9 mouse cellular contexts compared by ENCODE assay signal in genomic region chr1:91770221-91770624, GRCm38 (mm10). TPM values are rescaled to one million over a fixed set of nuclear protein-coding genes. Genes with fewer than 3 reads are reported as not detected.
DNase-seq lines count a peak whose midpoint lies in the region; ATAC-seq and TF ChIP-seq lines count a peak whose summit lies in the region.
"Had no signal": no experiment of that assay in that cellular context is flagged by ENCODE, and none has a peak within 500 bp of the region (broad histone marks: within the 10 kb centered on the region; RNA-seq: fewer than 3 reads in every experiment).

No protein-coding gene starts in this region.

- no peak for TF ChIP-seq CTCF in E14TG2a.4 (conservative IDR thresholded peaks at IDR 0.05; ENCODE audit: low read length)
- TF ChIP-seq CTCF in lung, embryonic 14.5 days (IDR thresholded peaks at IDR 0.05; ENCODE audit: low read depth): no peak

- intact Hi-C loops in heart, postnatal 36 days (cut with DNase I): no loop called here

- DNase-seq in heart, postnatal 36 days: no peak
- peak; percentile 57 for DNase-seq in lung, embryonic 14.5 days
- no peak for DNase-seq in thymus, postnatal 4 days
- no peak for DNase-seq in T-cell, adult 2 months (ENCODE audit: low spot score)
- DNase-seq: cerebellum, adult 2 months had no signal

- H3K4me3 ChIP-seq in heart, embryonic 14.5 days (ENCODE audit: control insufficient read depth in 1 of 2, insufficient read depth in 1 of 2, low read depth in 1 of 2, low read length in 2 of 2): peak overlapping the region; percentile 2 to 13; a peak in 2 of 4 replicates
- H3K4me3 ChIP-seq in E14TG2a.4 (replicated peaks; ENCODE audit: low read length): peak overlapping the region; percentile 17; the same call in 1 of the 2 replicates
- H3K4me3 ChIP-seq in embryonic facial prominence, embryonic 15.5 days (replicated peaks): no peak overlapping the region
- H3K4me3 ChIP-seq in lung, embryonic 14.5 days (ENCODE audit: low read depth, low read length): no peak overlapping the region

- no peak overlapping the region for H3K27ac ChIP-seq in heart, embryonic 14.5 days (replicated peaks in 1 of 2; ENCODE audit: control insufficient read depth in 1 of 2, insufficient read depth in 1 of 2, low read depth in 2 of 2, low read length in 2 of 2)
- no peak overlapping the region for H3K27ac ChIP-seq in embryonic facial prominence, embryonic 15.5 days (replicated peaks)
- no peak overlapping the region for H3K27ac ChIP-seq in lung, embryonic 14.5 days (ENCODE audit: low read depth)

- H3K9me3 ChIP-seq in heart, embryonic 14.5 days (ENCODE audit: control insufficient read depth, low read length): no peaks in the 10 kb centered on the region
- H3K9me3 ChIP-seq in E14TG2a.4 (ENCODE audit: low read length): no peaks in the 10 kb centered on the region
- H3K9me3 ChIP-seq in embryonic facial prominence, embryonic 15.5 days (replicated peaks): no peaks in the 10 kb centered on the region
- no peaks in the 10 kb centered on the region for H3K9me3 ChIP-seq in lung, embryonic 14.5 days (ENCODE audit: low read depth, low read length)

- no peaks in the 10 kb centered on the region for H3K27me3 ChIP-seq in heart, embryonic 14.5 days (ENCODE audit: control insufficient read depth, insufficient read depth, low read length)
- peaks cover 16% of the 10 kb centered on the region for H3K27me3 ChIP-seq in E14TG2a.4 (ENCODE audit: insufficient read depth, low read length)
- H3K27me3 ChIP-seq in embryonic facial prominence, embryonic 15.5 days: no peaks in the 10 kb centered on the region
- no peaks in the 10 kb centered on the region for H3K27me3 ChIP-seq in lung, embryonic 14.5 days (ENCODE audit: insufficient read depth, low read length)

- WGBS in heart, embryonic 14.5 days: 11% methylated on average over 12 of the region's 12 CpGs
- WGBS in embryonic facial prominence, embryonic 15.5 days: 12% methylated on average over 12 of the region's 12 CpGs
- 9% methylated on average over 12 of the region's 12 CpGs for WGBS in lung, embryonic 14.5 days

- peak overlapping the region; percentile 61 for H3K4me2 ChIP-seq in heart, embryonic 14.5 days (ENCODE audit: low read length)
- peak overlapping the region; percentile 4 for H3K4me2 ChIP-seq in embryonic facial prominence, embryonic 15.5 days (replicated peaks)
- H3K4me2 ChIP-seq in lung, embryonic 14.5 days: 0 out of 2 replicates have a peak overlapping the region, but pooled peaks have one; percentile 32

- no peaks in the 10 kb centered on the region for H3K36me3 ChIP-seq in heart, embryonic 14.5 days (ENCODE audit: control insufficient read depth, insufficient read depth, low read length)
- H3K36me3 ChIP-seq in E14TG2a.4 (ENCODE audit: insufficient read depth, low read length): no peaks in the 10 kb centered on the region
- H3K36me3 ChIP-seq in embryonic facial prominence, embryonic 15.5 days: no peaks in the 10 kb centered on the region
- no peaks in the 10 kb centered on the region for H3K36me3 ChIP-seq in lung, embryonic 14.5 days (ENCODE audit: insufficient read depth)

- H3K4me1 ChIP-seq in heart, embryonic 14.5 days (ENCODE audit: control insufficient read depth in 2 of 2, insufficient read depth in 2 of 2, low read length in 2 of 2): peaks cover 5 to 10% of the 10 kb centered on the region in 2 experiments; a peak in 3 of 4 replicates
- H3K4me1 ChIP-seq in E14TG2a.4 (replicated peaks; ENCODE audit: low read depth, low read length): peaks cover 34% of the 10 kb centered on the region
- H3K4me1 ChIP-seq in embryonic facial prominence, embryonic 15.5 days: peaks cover 19% of the 10 kb centered on the region
- H3K4me1 ChIP-seq in lung, embryonic 14.5 days (ENCODE audit: insufficient read depth): peaks cover 12% of the 10 kb centered on the region; the same call in 1 of the 2 replicates

- H3K9ac ChIP-seq in heart, embryonic 14.5 days (ENCODE audit: low read length): peak overlapping the region; percentile 49; the same call in 1 of the 2 replicates
- H3K9ac ChIP-seq in embryonic facial prominence, embryonic 15.5 days: no peak overlapping the region
- H3K9ac ChIP-seq in lung, embryonic 14.5 days: no peak overlapping the region; the same call in 1 of the 2 replicates

- ATAC-seq in heart, embryonic 14.5 days (ENCODE audit: insufficient number of reproducible peaks, insufficient read depth, low FRiP score, low read depth): no peak
- peak; percentile 71 for ATAC-seq in embryonic facial prominence, embryonic 15.5 days (ENCODE audit: insufficient number of reproducible peaks, low FRiP score, low TSS enrichment, low read depth)
- peak; percentile 49; the same call in 1 of the 2 replicates for ATAC-seq in lung, embryonic 14.5 days (ENCODE audit: insufficient read depth)
- no peak for ATAC-seq in erythroblast, adult 5-6 weeks (replicated peaks; ENCODE audit: low FRiP score, poor library complexity, severe bottlenecking)

RNA-seq across cellular contexts. Expression of gene Twist2, which starts 31.0 kb away (rescaled TPM):
- polyA plus RNA-seq in heart, embryonic 14.5 days (2014; fragmentation: Nextera tagmentation; extraction: Ambion mirVana): 1.6 and 2.7 TPM in 2 replicates
- 1 to 10 TPM; 1.1 to 1.7 TPM for total RNA-seq in heart, postnatal 36 days (2021)
- polyA plus RNA-seq in embryonic facial prominence, embryonic 15.5 days (2015; fragmentation: Nextera tagmentation; extraction: Ambion mirVana): 71.8 and 86.8 TPM in 2 replicates
- polyA plus RNA-seq in lung, embryonic 14.5 days (2014; fragmentation: Nextera tagmentation; extraction: Ambion mirVana): 12.8 and 12.9 TPM in 2 replicates
- not detected in 2 replicates for total RNA-seq in erythroblast, adult 5-6 weeks (2015; ENCODE audit: low replicate concordance)
- not detected in 2 replicates for total RNA-seq in erythroblast, adult 5-6 weeks (2017; ENCODE audit: low replicate concordance)

Comparison
In these comparisons a context has a peak if more than half of its experiments do, and no peak if none do; other contexts are left out.
1. ATAC-seq: peak in embryonic facial prominence, embryonic 15.5 days (single experiment) and lung, embryonic 14.5 days (single experiment); none in heart, embryonic 14.5 days (single experiment) and erythroblast, adult 5-6 weeks (single experiment).
2. H3K4me2 ChIP-seq: peak in every context shown above with its lines; median percentile 61 in heart, embryonic 14.5 days; 32 in lung, embryonic 14.5 days; 4 in embryonic facial prominence, embryonic 15.5 days.
3. H3K4me3 ChIP-seq: peak in heart, embryonic 14.5 days (2 of 2) and E14TG2a.4 (single experiment); none in embryonic facial prominence, embryonic 15.5 days (single experiment) and lung, embryonic 14.5 days (single experiment).